Mouse (Mus musculus) kidney, adult 2 months (tissue): ENCODE measurements at regions not wholly inside any gene's neighbourhood (a gene's known extent, or its start where the extent isn't known, plus 50 kb on each side); places are given as distances from the start of the nearest gene placed in this dataset.
"Not testable (repeated sequence)": the region's sequence is repeated elsewhere in the genome, so short reads cannot be mapped to it uniquely, and the experiment has no call there.

ENCODE experiments used
- CTCF ChIP-seq: fragments of 200-500 bp; conservative IDR thresholded peaks from 2 replicates; pipeline ENCODE4 v1.5.1; 2011; ENCODE audit warnings: low read depth, mild to moderate bottlenecking, control low read depth, low read length, moderate library complexity, mixed read lengths; ENCODE audit not compliant: insufficient read depth, insufficient read length
- POLR2A ChIP-seq: fragments of 200-500 bp; IDR thresholded peaks from one replicate; pipeline ENCODE4 v1.6.1; 2011; ENCODE audit warnings: low read depth, low read length, control low read depth

DNA sequence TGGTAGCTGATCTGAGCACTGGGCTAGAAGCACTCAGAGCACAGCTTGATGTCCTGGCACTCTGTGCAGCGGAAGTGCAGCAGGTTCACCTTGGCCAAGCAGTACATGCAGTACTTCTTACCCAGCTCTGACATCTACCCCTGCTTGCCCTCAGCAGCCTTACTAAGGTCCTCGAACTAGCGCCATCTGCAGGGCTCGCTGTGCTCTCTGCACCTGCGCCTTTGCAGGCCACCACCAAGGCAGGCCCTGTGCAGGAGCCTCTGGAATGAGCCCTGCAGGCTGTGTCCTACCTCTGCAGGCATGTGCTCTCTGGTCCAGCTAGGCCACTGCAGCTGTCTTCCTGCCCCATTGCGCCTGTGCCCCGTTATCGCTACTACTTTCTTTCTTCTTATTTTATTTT lies 83.5 kb upstream of the Pwp1 start:
- not testable (repeated sequence) for TF ChIP-seq CTCF, POLR2A
